Comparison of ENCODE assay signal across 8 mouse cellular contexts in the genomic region with DNA sequence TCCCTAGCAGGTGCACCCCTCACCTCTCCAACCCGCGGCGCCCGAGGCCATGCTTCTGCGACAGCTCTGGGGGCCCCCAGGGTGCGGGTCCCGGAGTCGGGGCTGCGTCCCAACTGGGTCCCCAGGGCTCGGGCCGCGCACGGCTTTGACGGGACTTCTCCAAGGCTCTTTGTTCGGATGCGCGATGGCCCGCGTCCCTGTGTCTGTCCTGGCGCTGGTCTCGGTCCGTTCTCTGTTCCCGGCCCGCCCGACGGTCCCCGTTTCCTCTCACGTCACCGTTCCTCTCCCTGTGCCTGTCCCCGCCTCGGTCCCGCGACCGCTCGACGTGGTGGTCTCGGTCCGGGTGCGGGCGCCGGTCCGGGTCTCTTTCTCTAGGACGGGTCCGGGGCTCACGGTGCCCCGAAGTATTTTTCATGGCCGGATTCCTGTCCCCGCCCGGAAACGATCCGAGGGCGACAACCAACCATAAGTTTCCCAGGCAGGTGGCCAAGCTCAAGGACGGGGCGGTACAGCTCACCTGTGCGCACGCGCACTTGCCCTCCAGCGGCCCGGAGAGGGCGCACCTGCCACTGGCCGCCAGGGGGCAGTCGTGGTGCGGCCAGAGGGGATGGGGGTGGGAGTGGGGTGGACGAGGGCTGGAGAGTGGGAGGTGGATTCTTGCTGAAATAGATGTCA. TPM values are rescaled to one million over a fixed set of nuclear protein-coding genes. Genes with fewer than 3 reads are reported as not detected.
DNase-seq lines count a peak whose midpoint lies in the region; ATAC-seq and TF ChIP-seq lines count a peak whose summit lies in the region.

Marveld3 (minus strand) TSS at position 511 of the 675 bp plus-strand sequence.

- peak within 1 kb of the TSS; percentile 73 for H3K4me2 ChIP-seq in kidney, postnatal 0 days (ENCODE audit: low read length)

- ATAC-seq in kidney, postnatal 0 days (replicated peaks; ENCODE audit: low FRiP score, low read depth): peak; percentile 75

- peak; percentile 48 for DNase-seq in gastrocnemius, adult 2 months
- no peak for DNase-seq in gastrocnemius, postnatal 36 days
- peak; percentile 43 for DNase-seq in forelimb bud, embryonic 11.5 days (ENCODE audit: low read depth, low spot score)
- peak; percentile 60 for DNase-seq in kidney, postnatal 0 days (ENCODE audit: low spot score)
- DNase-seq in lung, postnatal 36 days: peak; percentile 85
- DNase-seq in spleen, postnatal 4 days (ENCODE audit: low spot score in 2 of 2): peak; percentile 34 to 78
- no peak for DNase-seq in frontal cortex, postnatal 25 days (ENCODE audit: low spot score in 2 of 2)

- H3K36me3 ChIP-seq in kidney, postnatal 0 days (ENCODE audit: insufficient read depth, low read length): no peaks in the 10 kb centered on the region

- 0 out of 2 replicates have a peak, but pooled peaks cover 11% of the 10 kb centered on the region for H3K27me3 ChIP-seq in kidney, postnatal 0 days (ENCODE audit: insufficient read depth, low read length)

- WGBS in kidney, postnatal 0 days: 2% methylated on average over 64 of the region's 64 CpGs

- 0 out of 2 replicates have a peak, but pooled peaks cover 2% of the 10 kb centered on the region for H3K4me1 ChIP-seq in brown adipose tissue, adult 24 weeks (ENCODE audit: control insufficient read depth, insufficient read depth, insufficient read length, low read length)
- peaks cover 11% of the 10 kb centered on the region; the same call in 1 of the 2 replicates for H3K4me1 ChIP-seq in kidney, postnatal 0 days (replicated peaks; ENCODE audit: insufficient read depth, low read length)

- no peaks in the 10 kb centered on the region for H3K9me3 ChIP-seq in kidney, postnatal 0 days (replicated peaks; ENCODE audit: low read length)

- peak within 1 kb of the TSS; percentile 64 for H3K4me3 ChIP-seq in gastrocnemius, adult 2 months
- H3K4me3 ChIP-seq in brown adipose tissue, adult 24 weeks (ENCODE audit: insufficient read depth, low read depth, low read length): peak within 1 kb of the TSS; percentile 36
- H3K4me3 ChIP-seq in kidney, postnatal 0 days (replicated peaks; ENCODE audit: low read depth, low read length): peak within 1 kb of the TSS; percentile 45

- peak within 1 kb of the TSS; percentile 51 for H3K9ac ChIP-seq in kidney, postnatal 0 days (ENCODE audit: low read depth, low read length)

- no peak within 1 kb of the TSS for H3K27ac ChIP-seq in gastrocnemius, adult 2 months
- no peak within 1 kb of the TSS for H3K27ac ChIP-seq in brown adipose tissue, adult 24 weeks (replicated peaks; ENCODE audit: low read depth, low read length)
- H3K27ac ChIP-seq in kidney, postnatal 0 days: no peak within 1 kb of the TSS

- intact Hi-C loops in gastrocnemius, adult 2 months (cut with DNase I): no loop called here
- intact Hi-C loops in gastrocnemius, postnatal 36 days (cut with DNase I): no loop called here

- peak; percentile 64 for TF ChIP-seq CTCF in gastrocnemius, adult 2 months (IDR thresholded peaks at IDR 0.05)
- TF ChIP-seq CTCF in kidney, postnatal 0 days (IDR thresholded peaks at IDR 0.05; ENCODE audit: low read depth): peak; percentile 91

RNA-seq across cellular contexts. Expression of gene Marveld3, which starts in this region (rescaled TPM):
- not detected for total RNA-seq in gastrocnemius, adult 2 months (2021)
- not detected for total RNA-seq in gastrocnemius, postnatal 36 days (2021)
- not detected in 2 replicates for polyA plus RNA-seq in brown adipose tissue, adult 24 weeks (2012; ENCODE audit: insufficient read depth, insufficient read length, missing spikeins)
- polyA plus RNA-seq in kidney, postnatal 0 days (2015; fragmentation: Nextera tagmentation; extraction: Ambion mirVana): 8.2 and 8.4 TPM in 2 replicates

Comparison
In these comparisons a context has a peak if more than half of its experiments do, and no peak if none do; other contexts are left out.
1. Peak in DNase-seq and H3K4me3 ChIP-seq in gastrocnemius, adult 2 months; RNA of the gene not detected or under 1 TPM.
2. DNase-seq: peak in forelimb bud, embryonic 11.5 days (single experiment), kidney, postnatal 0 days (single experiment), lung, postnatal 36 days (single experiment) and spleen, postnatal 4 days (2 of 2); none in gastrocnemius, postnatal 36 days (0 of 2) and frontal cortex, postnatal 25 days (0 of 2).
3. Peak in every context shown above with its lines, with median percentiles within 50 percentile points of each other: H3K4me3 ChIP-seq.